In the genomic region with DNA sequence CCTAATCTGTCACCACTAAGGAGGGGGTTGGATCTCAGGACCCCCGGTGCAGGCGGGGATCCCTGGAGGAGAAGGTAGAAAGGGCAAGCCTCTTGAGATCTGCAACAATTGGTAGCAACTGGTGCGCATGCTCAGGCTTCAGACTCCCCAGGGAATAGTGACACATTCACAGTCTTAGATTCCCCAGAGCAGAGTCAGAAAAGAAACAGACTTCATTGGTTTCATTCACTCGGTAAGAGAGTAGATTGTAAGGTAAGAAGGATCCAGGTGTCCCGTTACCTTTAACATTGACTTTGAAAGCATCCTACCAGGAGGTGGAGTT, we compare ENCODE assay signal across 9 mouse cellular contexts. TPM values are rescaled to one million over a fixed set of nuclear protein-coding genes. Genes with fewer than 3 reads are reported as not detected.
DNase-seq lines count a peak whose midpoint lies in the region; ATAC-seq and TF ChIP-seq lines count a peak whose summit lies in the region.
"Had no signal": no experiment of that assay in that cellular context is flagged by ENCODE, and none has a peak within 500 bp of the region (broad histone marks: within the 10 kb centered on the region; RNA-seq: fewer than 3 reads in every experiment).

No protein-coding gene starts in this region.

- intact Hi-C loops in gastrocnemius, adult 2 months (cut with DNase I): no loop called here

- ATAC-seq in Patski: peak; percentile 24
- ATAC-seq in embryonic facial prominence, embryonic 15.5 days (ENCODE audit: insufficient number of reproducible peaks, low FRiP score, low TSS enrichment, low read depth): peak; percentile 40
- ATAC-seq in intestine, embryonic 16.5 days: peak; percentile 68
- no peak for ATAC-seq in liver, embryonic 15.5 days (ENCODE audit: insufficient read depth)

- peak overlapping the region; percentile 97 for H3K4me2 ChIP-seq in embryonic facial prominence, embryonic 15.5 days (replicated peaks)
- H3K4me2 ChIP-seq in intestine, embryonic 16.5 days (ENCODE audit: low read depth, low read length): peak overlapping the region; percentile 93
- peak overlapping the region; percentile 65 for H3K4me2 ChIP-seq in liver, embryonic 15.5 days

- H3K4me1 ChIP-seq in embryonic facial prominence, embryonic 15.5 days: peaks cover 19% of the 10 kb centered on the region
- peaks cover 9% of the 10 kb centered on the region for H3K4me1 ChIP-seq in intestine, embryonic 16.5 days (ENCODE audit: control insufficient read depth, insufficient read depth, low read length)
- H3K4me1 ChIP-seq in liver, embryonic 15.5 days (replicated peaks): no peaks in the 10 kb centered on the region

- in situ Hi-C loops in Patski (cut with MboI; ENCODE audit: low pct_unique_long_range_greater_than_20kb): no loop called here

- 1% methylated on average over 5 of the region's 5 CpGs for WGBS in embryonic facial prominence, embryonic 15.5 days
- WGBS in intestine, embryonic 16.5 days: 0% methylated on average over 5 of the region's 5 CpGs
- WGBS in liver, embryonic 15.5 days (ENCODE audit: insufficient replicate concordance): 4% methylated on average over 5 of the region's 5 CpGs

- H3K9me3 ChIP-seq in embryonic facial prominence, embryonic 15.5 days (replicated peaks): no peaks in the 10 kb centered on the region
- no peaks in the 10 kb centered on the region for H3K9me3 ChIP-seq in intestine, embryonic 16.5 days (ENCODE audit: control insufficient read depth, low read length)
- no peaks in the 10 kb centered on the region for H3K9me3 ChIP-seq in liver, embryonic 15.5 days (replicated peaks)

- TF ChIP-seq CTCF in gastrocnemius, adult 2 months (IDR thresholded peaks at IDR 0.05): no peak
- no peak for TF ChIP-seq CTCF in Patski (IDR thresholded peaks at IDR 0.05)

- no peak for DNase-seq in gastrocnemius, adult 2 months
- DNase-seq in gastrocnemius, postnatal 25 days: no peak
- DNase-seq in Patski (ENCODE audit: low read depth, low spot score): no peak
- peak; percentile 0 for DNase-seq in splenic B cell, adult 2 months (ENCODE audit: low read depth, low spot score)
- DNase-seq in Muller cell, postnatal 12 days (ENCODE audit: inconsistent ontology term): no peak

- peaks cover 42% of the 10 kb centered on the region for H3K27me3 ChIP-seq in Patski
- H3K27me3 ChIP-seq in embryonic facial prominence, embryonic 15.5 days: peaks cover 17% of the 10 kb centered on the region
- H3K27me3 ChIP-seq in intestine, embryonic 16.5 days (replicated peaks; ENCODE audit: control insufficient read depth, insufficient read depth, low read length): peaks cover 18% of the 10 kb centered on the region
- H3K27me3 ChIP-seq in liver, embryonic 15.5 days: peaks cover 38% of the 10 kb centered on the region
- H3K27me3 ChIP-seq in splenic B cell, adult 2 months (ENCODE audit: control insufficient read depth, insufficient read depth, low read length, poor library complexity, severe bottlenecking): no peaks in the 10 kb centered on the region

- H3K9ac ChIP-seq in embryonic facial prominence, embryonic 15.5 days: 0 out of 2 replicates have a peak overlapping the region, but pooled peaks have one; percentile 26
- peak overlapping the region; percentile 32 for H3K9ac ChIP-seq in intestine, embryonic 16.5 days (ENCODE audit: low read depth, low read length)
- H3K9ac ChIP-seq in liver, embryonic 15.5 days: no peak overlapping the region

- CTCF ChIA-PET in Patski (lab: Charles Lee): no interaction called here

- POLR2A ChIA-PET in Patski (lab: Charles Lee): no interaction called here

- no peaks in the 10 kb centered on the region for H3K36me3 ChIP-seq in embryonic facial prominence, embryonic 15.5 days
- no peaks in the 10 kb centered on the region for H3K36me3 ChIP-seq in intestine, embryonic 16.5 days (ENCODE audit: control insufficient read depth, insufficient read depth, low read length)
- no peaks in the 10 kb centered on the region for H3K36me3 ChIP-seq in liver, embryonic 15.5 days (replicated peaks)
- no peaks in the 10 kb centered on the region for H3K36me3 ChIP-seq in splenic B cell, adult 2 months (ENCODE audit: control insufficient read depth, insufficient read depth, low read length, poor library complexity, severe bottlenecking)

- H3K4me3 ChIP-seq in gastrocnemius, adult 2 months: peak overlapping the region; percentile 67
- H3K4me3 ChIP-seq in embryonic facial prominence, embryonic 15.5 days (replicated peaks): peak overlapping the region; percentile 55
- peak overlapping the region; percentile 62 for H3K4me3 ChIP-seq in intestine, embryonic 16.5 days (ENCODE audit: low read length)
- H3K4me3 ChIP-seq in liver, embryonic 15.5 days (replicated peaks): peak overlapping the region; percentile 44

- no peak overlapping the region for H3K27ac ChIP-seq in gastrocnemius, adult 2 months
- peak overlapping the region; percentile 55 for H3K27ac ChIP-seq in embryonic facial prominence, embryonic 15.5 days (replicated peaks)
- H3K27ac ChIP-seq in intestine, embryonic 16.5 days (ENCODE audit: low read length): no peak overlapping the region
- no peak overlapping the region for H3K27ac ChIP-seq in liver, embryonic 15.5 days (replicated peaks)

RNA-seq across cellular contexts. Expression of a gene that starts 0.3 kb away (rescaled TPM):
- not detected for total RNA-seq in gastrocnemius, adult 2 months (2021)
- not detected for total RNA-seq in gastrocnemius, postnatal 25 days (2021)
- polyA plus RNA-seq in Patski (2021): not detected
- polyA plus RNA-seq in embryonic facial prominence, embryonic 15.5 days (2015; fragmentation: Nextera tagmentation; extraction: Ambion mirVana): 4.4 and 4.8 TPM in 2 replicates
- polyA plus RNA-seq in intestine, embryonic 16.5 days (2015; fragmentation: Nextera tagmentation; extraction: Ambion mirVana): 0.40 and 0.45 TPM in 2 replicates
- 0.05 and 0.07 TPM in 2 replicates for polyA plus RNA-seq in liver, embryonic 15.5 days (2015; fragmentation: Nextera tagmentation; extraction: Ambion mirVana)
- total RNA-seq: heart, adult 18-20 months had no signal
